Comparison of ENCODE assay signal across 10 mouse cellular contexts in the genomic region with DNA sequence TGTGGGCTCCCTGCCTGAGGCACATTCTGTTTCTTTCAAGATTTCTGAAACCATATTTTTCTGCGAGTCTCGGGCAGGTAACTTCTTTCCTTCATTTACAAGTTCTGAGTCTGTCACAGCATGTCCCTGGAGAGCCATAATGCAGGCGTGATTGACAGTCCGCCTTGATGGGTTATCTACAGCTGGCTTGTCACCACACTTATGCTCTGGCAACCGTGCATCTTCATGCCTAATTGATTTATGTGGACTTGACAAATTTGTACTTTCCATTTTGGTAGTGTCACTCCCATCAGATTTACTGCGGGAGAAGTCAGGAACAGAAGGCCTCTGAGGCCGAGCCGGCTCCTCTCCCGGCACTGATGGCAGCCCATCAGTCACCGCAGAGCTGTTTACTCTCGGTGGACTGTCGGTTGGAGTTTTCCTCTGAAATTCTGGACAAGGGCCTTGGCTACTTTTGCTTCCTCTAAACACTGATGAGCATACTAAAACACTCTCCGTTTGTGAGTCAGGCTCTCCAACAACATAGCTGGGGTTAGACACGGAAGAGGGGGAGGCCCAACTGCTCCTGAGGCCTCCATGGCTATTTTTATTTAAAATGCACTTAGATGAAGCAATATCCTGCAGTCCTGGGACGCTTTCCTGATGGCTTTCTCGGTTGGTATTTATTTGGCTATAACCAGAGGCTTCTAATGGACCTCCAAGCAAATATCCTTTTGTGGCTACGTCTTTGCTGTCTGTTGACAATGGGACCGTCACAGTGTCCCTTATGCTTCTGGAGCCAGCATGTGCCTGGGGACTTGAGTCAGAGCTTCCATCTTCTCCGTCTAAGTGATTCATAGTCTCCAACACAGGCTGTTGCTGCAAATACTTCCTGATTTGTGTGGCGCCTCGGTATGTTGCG. TPM values are rescaled to one million over a fixed set of nuclear protein-coding genes. Genes with fewer than 3 reads are reported as not detected.
DNase-seq lines count a peak whose midpoint lies in the region; TF ChIP-seq lines count a peak whose summit lies in the region.
"Had no signal": no experiment of that assay in that cellular context is flagged by ENCODE, and none has a peak within 500 bp of the region (broad histone marks: within the 10 kb centered on the region; RNA-seq: fewer than 3 reads in every experiment).

No protein-coding gene starts in this region.

- H3K27ac ChIP-seq in layer of hippocampus, adult 2 months: no peak overlapping the region; the same call in 1 of the 2 replicates

- peak; percentile 31 for DNase-seq in adrenal gland, adult 2 months
- DNase-seq in adrenal gland, postnatal 4 days (ENCODE audit: low spot score in 2 of 2): no peak
- peak; percentile 39 for DNase-seq in 416B (ENCODE audit: low read depth)
- DNase-seq in kidney, adult 18-20 months: peak; percentile 27
- peak; percentile 50 for DNase-seq in lung, postnatal 25 days (ENCODE audit: low spot score)
- DNase-seq in layer of hippocampus, adult 2 months (ENCODE audit: low spot score in 2 of 2): no peak
- no peak for DNase-seq in T-cell, adult 2 months (ENCODE audit: low spot score)
- DNase-seq in frontal cortex, postnatal 10 days (ENCODE audit: low spot score in 2 of 2): no peak
- DNase-seq: heart, postnatal 14 days; right cerebral cortex, postnatal 14 days had no signal

- TF ChIP-seq CTCF in layer of hippocampus, adult 2 months (conservative IDR thresholded peaks at IDR 0.05): no peak

- H3K4me3 ChIP-seq in layer of hippocampus, adult 2 months: no peak overlapping the region

RNA-seq across cellular contexts. Expression of a gene that starts 41.2 kb away (rescaled TPM):
- total RNA-seq in adrenal gland, adult 2 months (2021): 10 to 100 TPM; 11.9 to 16.0 TPM
- 1.6 and 1.7 TPM in 2 replicates for polyA plus RNA-seq in adrenal gland, adult 2 months (2012; rRNA removed)
- total RNA-seq in adrenal gland, postnatal 4 days (2021): 10 to 100 TPM; 14.4 to 18.0 TPM
- total RNA-seq in layer of hippocampus, adult 2 months (2021): 1 to 10 TPM; 3.8 to 4.8 TPM

Comparison
In these comparisons a context has a peak if more than half of its experiments do, and no peak if none do; other contexts are left out.
1. DNase-seq: peak in adrenal gland, adult 2 months (single experiment), 416B (single experiment), kidney, adult 18-20 months (single experiment) and lung, postnatal 25 days (single experiment); none in adrenal gland, postnatal 4 days (0 of 2), layer of hippocampus, adult 2 months (0 of 2), T-cell, adult 2 months (single experiment) and frontal cortex, postnatal 10 days (0 of 2).